In genomic region chr9:7650397-7651180, GRCm38 (mm10) we compare ENCODE assay signal across 24 mouse cellular contexts. TPM values are rescaled to one million over a fixed set of nuclear protein-coding genes. Genes with fewer than 3 reads are reported as not detected.
DNase-seq lines count a peak whose midpoint lies in the region; ATAC-seq lines count a peak whose summit lies in the region.
"Had no signal": no experiment of that assay in that cellular context is flagged by ENCODE, and none has a peak within 500 bp of the region (broad histone marks: within the 10 kb centered on the region; RNA-seq: fewer than 3 reads in every experiment).

No protein-coding gene starts in this region.

- H3K27me3 ChIP-seq in intestine, embryonic 16.5 days (replicated peaks; ENCODE audit: control insufficient read depth, insufficient read depth, low read length), result no peaks in the 10 kb centered on the region
- H3K27me3 ChIP-seq in kidney, embryonic 16.5 days (ENCODE audit: insufficient read depth, low read length), result no peaks in the 10 kb centered on the region
- H3K27me3 ChIP-seq: forebrain, embryonic 15.5 days; limb, embryonic 15.5 days; liver, embryonic 15.5 days; midbrain, embryonic 15.5 days had no signal

- H3K9ac ChIP-seq in intestine, embryonic 16.5 days (ENCODE audit: low read depth, low read length), result no peak overlapping the region
- no peak overlapping the region for H3K9ac ChIP-seq in kidney, embryonic 16.5 days (replicated peaks; ENCODE audit: low read length)
- H3K9ac ChIP-seq: forebrain, embryonic 15.5 days; limb, embryonic 15.5 days; liver, embryonic 15.5 days; midbrain, embryonic 15.5 days had no signal

- no peaks in the 10 kb centered on the region for H3K9me3 ChIP-seq in intestine, embryonic 16.5 days (ENCODE audit: control insufficient read depth, low read length)
- H3K9me3 ChIP-seq in kidney, embryonic 16.5 days (ENCODE audit: low read length), result no peaks in the 10 kb centered on the region
- H3K9me3 ChIP-seq: forebrain, embryonic 15.5 days; limb, embryonic 15.5 days; liver, embryonic 15.5 days; midbrain, embryonic 15.5 days had no signal

- DNase-seq in lung, postnatal 36 days, result no peak
- DNase-seq in adrenal gland, postnatal 14 days, result no peak
- DNase-seq in heart, postnatal 25 days (ENCODE audit: low spot score), result no peak
- DNase-seq: adrenal gland, postnatal 10 days; cerebellum, adult 9-11 months; gastrocnemius, postnatal 14 days; retina, postnatal 1 day; thymus, adult 2 months had no signal

- H3K4me2 ChIP-seq in intestine, embryonic 16.5 days (ENCODE audit: low read depth, low read length), result no peak overlapping the region
- H3K4me2 ChIP-seq in kidney, embryonic 16.5 days (replicated peaks; ENCODE audit: low read depth, low read length), result no peak overlapping the region
- H3K4me2 ChIP-seq: forebrain, embryonic 15.5 days; limb, embryonic 15.5 days; liver, embryonic 15.5 days; midbrain, embryonic 15.5 days had no signal

- intact Hi-C loops in heart, postnatal 25 days (cut with DNase I), result no loop called here

- H3K36me3 ChIP-seq in intestine, embryonic 16.5 days (ENCODE audit: control insufficient read depth, insufficient read depth, low read length), result no peaks in the 10 kb centered on the region
- H3K36me3 ChIP-seq in kidney, embryonic 16.5 days (ENCODE audit: insufficient read depth, low read length), result no peaks in the 10 kb centered on the region
- H3K36me3 ChIP-seq: forebrain, embryonic 15.5 days; limb, embryonic 15.5 days; liver, embryonic 15.5 days; midbrain, embryonic 15.5 days had no signal

- peak overlapping the region; percentile 13 for H3K27ac ChIP-seq in intestine, embryonic 16.5 days (ENCODE audit: low read length)
- H3K27ac ChIP-seq in kidney, embryonic 16.5 days (ENCODE audit: low read length), result no peak overlapping the region
- H3K27ac ChIP-seq: forebrain, embryonic 15.5 days; layer of hippocampus, adult 2 months; limb, embryonic 15.5 days; liver, embryonic 15.5 days; midbrain, embryonic 15.5 days had no signal

- ATAC-seq in common myeloid progenitor, adult 5-6 weeks (replicated peaks; ENCODE audit: low read depth, poor library complexity, severe bottlenecking), result peak; percentile 50; the same call in 1 of the 2 replicates
- ATAC-seq in intestine, embryonic 16.5 days, result peak; percentile 85
- 0 out of 2 replicates have a peak, but pooled peaks have one; percentile 46 for ATAC-seq in kidney, embryonic 16.5 days (ENCODE audit: low FRiP score, low TSS enrichment)
- ATAC-seq in megakaryocyte progenitor cell, adult 5-6 weeks (replicated peaks; ENCODE audit: poor library complexity), result peak; percentile 68
- ATAC-seq: forebrain, embryonic 15.5 days; midbrain, embryonic 15.5 days had no signal

- no peaks in the 10 kb centered on the region for H3K4me1 ChIP-seq in intestine, embryonic 16.5 days (ENCODE audit: control insufficient read depth, insufficient read depth, low read length)
- H3K4me1 ChIP-seq in kidney, embryonic 16.5 days (ENCODE audit: insufficient read depth, low read length), result no peaks in the 10 kb centered on the region
- H3K4me1 ChIP-seq: forebrain, embryonic 15.5 days; limb, embryonic 15.5 days; liver, embryonic 15.5 days; midbrain, embryonic 15.5 days had no signal

- H3K4me3 ChIP-seq in intestine, embryonic 16.5 days (ENCODE audit: low read length), result no peak overlapping the region
- no peak overlapping the region for H3K4me3 ChIP-seq in kidney, embryonic 16.5 days (ENCODE audit: low read length)
- H3K4me3 ChIP-seq: forebrain, embryonic 15.5 days; layer of hippocampus, adult 2 months; limb, embryonic 15.5 days; liver, embryonic 15.5 days; midbrain, embryonic 15.5 days had no signal

- WGBS in intestine, embryonic 16.5 days, result 66% methylated on average over 5 of the region's 5 CpGs
- 72% methylated on average over 5 of the region's 5 CpGs for WGBS in kidney, embryonic 16.5 days

RNA-seq across cellular contexts. Expression of gene Mmp20, which starts 22.6 kb away (rescaled TPM):
- not detected in 2 replicates for total RNA-seq in common myeloid progenitor, adult 5-6 weeks (2017)
- polyA plus RNA-seq in intestine, embryonic 16.5 days (2015; fragmentation: Nextera tagmentation; extraction: Ambion mirVana), result 0.22 and 0.24 TPM in 2 replicates
- not detected in 2 replicates for polyA plus RNA-seq in kidney, embryonic 16.5 days (2015; fragmentation: Nextera tagmentation; extraction: Ambion mirVana)
- not detected in 2 replicates for total RNA-seq in megakaryocyte progenitor cell, adult 5-6 weeks (2015)
- not detected in 2 replicates for total RNA-seq in megakaryocyte progenitor cell, adult 5-6 weeks (2017)
- not detected in 2 replicates for total RNA-seq in adrenal gland, postnatal 14 days (2021)
- not detected for total RNA-seq in heart, postnatal 25 days (2021)
- total RNA-seq: adrenal gland, postnatal 10 days; gastrocnemius, postnatal 14 days; layer of hippocampus, adult 2 months; left cerebral cortex, postnatal 36 days had no signal
- polyA plus RNA-seq: brain, embryonic 14.5 days; embryonic facial prominence, embryonic 14.5 days; forebrain, embryonic 15.5 days; heart, postnatal 0 days; hindbrain, embryonic 11.5 days; limb, embryonic 15.5 days; liver, embryonic 15.5 days; lung, embryonic 16.5 days; midbrain, embryonic 15.5 days; urinary bladder, adult 2 months had no signal

RNA-seq across cellular contexts. Expression of gene Mmp7, which starts 41.3 kb away (rescaled TPM):
- not detected in 2 replicates for total RNA-seq in common myeloid progenitor, adult 5-6 weeks (2017)
- 1.3 and 1.9 TPM in 2 replicates for polyA plus RNA-seq in intestine, embryonic 16.5 days (2015; fragmentation: Nextera tagmentation; extraction: Ambion mirVana)
- polyA plus RNA-seq in kidney, embryonic 16.5 days (2015; fragmentation: Nextera tagmentation; extraction: Ambion mirVana), result not detected in 2 replicates
- not detected in 2 replicates for total RNA-seq in megakaryocyte progenitor cell, adult 5-6 weeks (2015)
- not detected in 2 replicates for total RNA-seq in megakaryocyte progenitor cell, adult 5-6 weeks (2017)
- total RNA-seq in adrenal gland, postnatal 14 days (2021), result not detected in 2 replicates
- total RNA-seq in heart, postnatal 25 days (2021), result not detected
- total RNA-seq: adrenal gland, postnatal 10 days; gastrocnemius, postnatal 14 days; layer of hippocampus, adult 2 months; left cerebral cortex, postnatal 36 days had no signal
- polyA plus RNA-seq: brain, embryonic 14.5 days; embryonic facial prominence, embryonic 14.5 days; forebrain, embryonic 15.5 days; heart, postnatal 0 days; hindbrain, embryonic 11.5 days; liver, embryonic 15.5 days; lung, embryonic 16.5 days; midbrain, embryonic 15.5 days; urinary bladder, adult 2 months had no signal
